Mouse (Mus musculus) adipocyte (in vitro differentiated cells): ENCODE results near the gene Dusp7.

Source experiments
- DNase-seq: peaks from one replicate; pipeline ENCODE4 v3.0.0-alpha.2; 2016; ENCODE audit warnings: low spot score

Dusp7 gene

DNA sequence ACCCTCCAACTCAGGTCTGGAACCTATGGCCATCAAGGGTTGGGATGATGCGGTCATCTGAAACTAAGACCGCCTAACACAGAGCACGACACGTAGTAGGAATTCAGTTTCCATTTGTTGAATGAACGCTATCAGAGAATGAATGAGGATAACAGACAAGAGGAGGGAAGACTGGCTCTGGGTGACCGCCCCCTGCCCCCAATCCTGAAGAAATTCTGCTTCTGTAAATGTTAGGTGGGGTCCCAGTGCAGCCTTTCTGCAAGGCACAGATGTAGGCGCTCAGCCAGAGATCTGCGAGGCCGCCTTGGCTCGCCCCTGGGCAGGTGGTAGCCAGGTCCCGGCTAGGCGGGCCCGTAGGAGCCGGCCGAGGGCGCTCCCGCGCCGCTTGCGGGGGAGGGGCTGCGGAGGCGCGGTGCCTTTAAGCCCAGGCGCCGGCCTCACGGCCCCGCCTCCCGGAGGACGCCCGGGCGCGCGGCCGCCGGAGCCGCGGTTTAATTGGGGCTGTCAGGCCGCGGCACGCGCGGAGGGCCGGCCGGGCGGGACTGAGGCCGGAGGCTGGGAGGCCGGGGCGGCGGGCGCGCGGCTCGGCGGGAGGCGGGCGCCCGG is at the start of gene Dusp7:
Gene Dusp7 (plus strand): TSS at position 521 of the 606 bp plus-strand sequence.
- DNase-seq: peak; percentile 69

DNA sequence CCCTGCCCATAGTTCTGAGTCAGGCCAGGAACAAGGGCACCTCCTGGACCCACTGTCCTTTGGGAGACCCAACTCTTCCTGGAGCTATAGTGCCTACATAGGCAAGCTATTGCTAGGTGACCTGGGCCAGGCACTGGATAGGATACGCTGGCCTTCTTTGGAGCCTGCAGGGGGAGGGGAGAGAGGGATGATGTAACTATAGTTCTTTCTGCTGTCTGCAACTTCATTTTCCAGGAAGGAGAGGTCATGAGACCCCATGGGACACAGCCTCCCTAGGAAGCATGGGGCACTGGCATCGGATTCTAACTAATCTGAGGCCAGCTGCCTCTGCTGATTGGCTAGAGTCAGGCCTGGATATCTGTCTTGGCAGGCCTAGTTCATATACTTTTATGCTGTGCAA is 49.3 kb upstream of the Dusp7 start:
- DNase-seq: peak; percentile 35

DNA sequence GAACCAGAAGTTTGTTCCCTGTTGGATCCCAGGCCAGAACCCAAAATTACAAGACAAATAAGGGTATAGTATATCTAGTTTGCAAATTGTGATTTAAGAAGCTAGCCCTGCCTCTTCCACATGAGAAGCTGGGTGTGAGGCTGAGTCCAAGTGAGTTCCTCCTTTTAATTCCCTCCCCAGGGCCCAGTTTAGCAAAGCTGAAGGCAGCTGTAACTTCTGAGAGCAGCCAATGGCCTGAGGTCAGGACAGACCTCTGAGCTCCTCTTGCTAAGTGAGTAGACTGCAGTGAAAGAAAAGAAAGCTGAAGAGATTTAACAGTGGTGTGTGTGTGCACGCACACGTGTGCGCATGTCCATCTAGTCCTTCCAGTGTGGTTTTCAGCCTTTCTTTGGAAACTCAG is 45.9 kb upstream of the Dusp7 start:
- no peak for DNase-seq

DNA sequence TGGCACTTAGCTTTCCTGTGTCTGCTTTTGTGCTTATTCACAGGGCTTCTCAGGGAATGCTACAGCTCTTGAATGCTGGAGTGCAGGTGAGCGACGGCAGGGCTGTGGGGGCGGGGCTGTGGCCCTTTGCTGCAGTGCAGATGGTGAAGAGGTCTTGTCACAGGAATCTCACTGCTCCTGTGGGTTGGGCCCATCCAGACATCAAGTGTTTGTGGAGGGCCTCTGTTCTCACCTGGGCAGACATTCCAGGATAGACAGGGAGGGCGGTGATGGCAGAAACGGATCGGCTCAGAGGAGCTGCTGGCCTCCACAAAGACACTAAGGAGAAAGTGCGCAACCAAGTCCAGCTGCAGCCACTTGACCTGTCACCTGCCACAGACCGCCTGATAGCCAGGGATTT is 42.2 kb upstream of the Dusp7 start:
- no peak for DNase-seq

DNA sequence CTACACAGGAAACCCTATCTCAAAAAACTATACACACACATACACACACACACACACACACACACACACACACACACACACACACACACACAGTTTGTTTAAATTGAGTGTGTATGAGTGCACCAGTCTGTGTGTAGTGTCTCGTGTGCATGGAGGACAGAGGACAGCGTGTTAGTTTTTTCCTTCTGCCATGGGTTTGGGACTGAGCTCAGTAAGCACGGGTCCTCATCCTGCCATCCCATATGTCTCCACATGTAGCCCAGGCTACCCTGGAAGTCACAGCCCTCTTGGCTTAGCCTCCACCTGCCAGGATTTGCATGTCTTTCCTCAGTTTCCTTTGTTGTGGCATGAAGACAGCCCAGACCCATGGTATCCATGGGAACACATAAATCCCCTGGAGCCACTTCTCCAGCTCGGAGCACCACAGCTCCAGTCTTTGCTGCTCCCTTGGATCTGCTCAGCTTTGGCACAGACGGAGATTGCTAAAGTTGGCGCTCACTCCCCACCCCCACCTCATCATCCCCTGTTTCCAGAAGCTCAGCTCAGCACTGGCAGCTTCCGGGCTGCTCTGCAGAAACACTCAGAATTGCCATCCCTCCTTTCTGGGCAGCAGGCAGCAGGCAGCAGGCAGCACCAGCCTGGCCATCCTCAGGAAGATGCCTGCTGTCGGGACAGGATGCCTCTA is 41.2 kb upstream of the Dusp7 start:
- no peak for DNase-seq

DNA sequence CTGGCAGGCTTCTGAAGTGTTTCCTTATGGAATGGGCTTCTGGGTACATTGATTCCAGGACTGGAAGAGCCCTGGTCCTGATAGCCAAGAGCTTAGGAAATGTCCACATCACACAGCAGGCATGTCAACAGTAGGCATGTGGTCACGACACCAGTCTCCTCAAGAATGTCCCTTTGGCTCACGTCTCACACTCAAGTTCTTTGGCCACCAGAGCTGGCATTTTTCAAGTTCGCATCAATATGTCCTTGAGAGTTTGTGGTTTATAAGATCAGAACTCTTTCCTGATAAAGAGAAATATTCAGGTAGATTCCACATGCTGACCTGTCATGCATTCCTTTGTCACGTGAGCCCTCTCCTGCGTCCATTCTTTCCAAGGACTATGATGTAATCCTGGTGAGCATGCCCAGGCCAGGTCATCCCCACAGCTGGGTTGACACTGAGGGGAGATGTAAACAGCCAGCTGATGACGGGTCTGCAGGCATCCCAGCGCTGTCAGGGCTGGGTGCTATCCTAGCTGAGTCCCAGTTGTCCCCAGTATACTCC is 40.3 kb upstream of the Dusp7 start:
- no peak for DNase-seq

DNA sequence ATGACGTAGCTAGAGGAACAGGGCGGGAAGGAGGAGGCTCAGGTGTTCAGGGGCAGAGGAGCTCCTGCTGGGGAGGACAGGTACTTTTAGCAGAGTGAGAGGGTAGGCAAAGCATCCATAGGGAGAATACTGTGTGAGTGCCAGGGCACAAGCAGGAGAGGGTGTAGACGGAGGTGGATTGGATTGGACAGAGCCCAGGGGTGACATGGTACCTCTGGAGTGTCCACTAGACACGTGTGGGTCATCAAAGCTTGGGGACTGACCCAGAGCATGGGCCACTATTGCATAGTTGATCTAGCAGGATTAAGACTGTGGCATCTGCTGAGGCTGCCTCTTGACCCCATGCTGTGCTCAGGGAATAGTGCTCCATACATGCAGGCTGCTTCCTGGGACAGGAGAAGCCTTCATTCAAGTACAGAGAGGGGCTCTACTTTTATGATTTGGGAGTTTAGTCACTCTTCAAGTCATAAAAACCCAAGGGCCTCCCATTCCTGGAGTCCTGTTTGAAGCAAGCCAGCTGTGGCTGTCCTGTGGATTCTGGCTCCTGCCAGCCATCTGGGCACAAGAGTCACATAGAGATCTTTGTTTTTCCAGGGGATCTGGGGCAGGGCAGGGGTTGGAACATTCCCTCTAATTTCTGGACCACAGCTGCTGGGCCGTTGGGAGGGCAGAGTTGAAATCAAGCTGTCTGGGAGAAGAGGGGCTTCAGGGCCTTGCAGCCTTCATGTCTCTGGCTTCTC is 39.5 kb upstream of the Dusp7 start:
- no peak for DNase-seq

DNA sequence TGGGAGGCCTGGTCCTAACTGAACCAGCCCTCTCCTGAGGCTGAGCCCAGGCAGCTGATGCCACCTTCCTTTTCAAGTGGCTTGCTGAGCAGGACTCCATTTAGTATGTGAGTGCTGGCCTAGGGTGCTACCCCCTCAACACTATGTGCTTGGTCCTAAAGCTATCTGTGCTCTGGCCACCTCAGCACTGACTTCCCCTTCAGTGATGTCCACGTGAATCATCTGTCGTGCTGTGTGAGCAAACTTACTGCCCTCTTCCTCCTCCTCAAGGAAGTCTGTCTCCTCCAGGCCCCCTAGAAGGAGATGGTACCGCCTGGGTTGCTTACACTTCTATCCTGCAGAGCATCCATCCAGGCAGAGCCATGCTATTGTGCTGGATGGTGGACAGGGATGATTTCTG is 35.7 kb upstream of the Dusp7 start:
- no peak for DNase-seq

DNA sequence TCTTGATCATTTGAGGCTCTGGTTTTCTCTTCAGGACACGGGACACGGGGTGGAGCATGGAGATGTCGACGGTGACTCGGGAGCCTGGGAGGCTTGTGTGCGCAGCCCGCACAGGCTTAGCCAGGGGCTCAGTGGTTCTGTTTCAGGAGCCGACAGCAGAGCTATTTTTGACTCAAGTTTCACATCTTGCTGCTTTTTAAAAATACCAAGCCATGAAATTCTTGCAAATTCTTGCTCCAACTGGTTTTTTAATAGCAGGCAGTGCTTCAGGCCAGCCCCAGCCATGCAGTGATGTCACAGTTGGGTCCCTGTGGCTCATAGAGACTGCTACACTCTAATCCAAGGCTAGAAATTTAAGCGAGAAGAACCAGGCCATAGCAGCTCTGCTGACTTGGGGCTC is 30.8 kb upstream of the Dusp7 start:
- no peak for DNase-seq

DNA sequence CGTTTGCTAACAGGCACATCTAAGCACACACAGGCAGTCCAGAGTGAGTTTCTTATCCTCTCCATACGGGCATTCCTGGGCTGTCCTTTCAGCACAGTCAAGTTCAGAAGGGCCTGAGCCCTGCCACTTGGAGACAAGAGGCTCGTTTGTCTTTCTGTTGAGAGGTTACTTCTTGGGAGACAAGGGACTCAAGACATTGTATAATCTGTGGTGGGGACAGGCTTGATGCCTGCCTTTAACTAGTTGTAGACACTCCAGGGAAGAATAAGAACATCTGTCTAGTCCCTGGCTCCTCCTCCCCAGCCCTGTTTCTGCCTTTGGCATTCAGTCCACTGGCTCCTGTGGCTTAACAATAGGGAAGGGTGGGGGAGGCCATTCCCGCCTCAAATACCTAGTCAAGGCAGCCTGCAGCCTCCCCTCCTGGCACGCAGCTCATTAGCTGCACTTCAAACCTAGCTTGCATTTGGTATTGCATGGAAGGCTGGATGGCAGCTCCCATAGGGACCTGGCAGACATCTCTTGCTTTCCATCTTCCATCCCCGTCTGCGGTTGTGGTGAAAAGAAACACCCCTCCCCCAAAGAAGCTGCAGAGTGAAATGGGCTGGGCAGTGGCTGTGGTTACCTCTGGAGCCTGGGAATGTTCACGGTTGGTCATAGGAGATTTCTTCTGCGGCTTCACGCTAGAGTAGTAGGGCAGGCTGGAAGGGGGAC is 29.8 kb upstream of the Dusp7 start:
- DNase-seq: no peak

DNA sequence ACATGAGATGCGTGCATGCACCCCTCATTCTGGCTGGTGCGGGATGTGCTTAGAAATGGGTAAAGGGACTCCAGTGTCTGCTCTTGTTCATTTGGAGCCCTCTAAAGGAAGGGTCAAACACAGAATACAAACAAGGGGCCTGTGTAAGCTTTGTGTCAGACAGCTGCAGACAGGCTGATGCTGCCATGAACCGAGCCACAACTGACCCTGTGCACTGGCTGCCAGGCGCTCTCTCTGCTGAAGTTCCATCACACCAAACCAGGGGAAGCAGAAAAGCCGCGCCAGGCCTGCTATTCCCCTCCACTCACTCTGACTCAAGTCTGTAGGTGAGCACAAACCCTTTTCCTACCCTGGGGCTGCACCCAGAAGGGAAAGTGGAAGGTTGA is 29.3 kb upstream of the Dusp7 start:
- DNase-seq: no peak

DNA sequence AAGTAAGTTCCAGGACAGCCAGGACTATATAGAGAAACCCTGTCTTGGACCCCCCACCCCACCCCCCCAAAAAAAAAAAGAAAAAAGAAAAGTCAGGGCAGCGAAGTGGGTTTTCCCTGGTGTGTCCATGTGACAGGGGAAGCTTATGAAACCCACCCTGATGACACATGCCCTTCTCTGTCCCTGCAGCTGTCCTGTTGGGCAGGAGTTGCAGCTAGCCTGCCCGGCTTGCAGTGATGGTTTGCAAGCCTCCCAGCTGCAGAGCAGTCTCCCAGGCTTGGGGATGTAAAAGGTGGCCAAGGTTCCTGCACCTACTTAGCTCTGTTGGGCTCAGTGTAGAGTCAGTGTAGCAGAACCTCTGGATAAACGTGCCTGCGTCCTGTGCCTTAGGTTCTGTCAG is 28.7 kb upstream of the Dusp7 start:
- no peak for DNase-seq

DNA sequence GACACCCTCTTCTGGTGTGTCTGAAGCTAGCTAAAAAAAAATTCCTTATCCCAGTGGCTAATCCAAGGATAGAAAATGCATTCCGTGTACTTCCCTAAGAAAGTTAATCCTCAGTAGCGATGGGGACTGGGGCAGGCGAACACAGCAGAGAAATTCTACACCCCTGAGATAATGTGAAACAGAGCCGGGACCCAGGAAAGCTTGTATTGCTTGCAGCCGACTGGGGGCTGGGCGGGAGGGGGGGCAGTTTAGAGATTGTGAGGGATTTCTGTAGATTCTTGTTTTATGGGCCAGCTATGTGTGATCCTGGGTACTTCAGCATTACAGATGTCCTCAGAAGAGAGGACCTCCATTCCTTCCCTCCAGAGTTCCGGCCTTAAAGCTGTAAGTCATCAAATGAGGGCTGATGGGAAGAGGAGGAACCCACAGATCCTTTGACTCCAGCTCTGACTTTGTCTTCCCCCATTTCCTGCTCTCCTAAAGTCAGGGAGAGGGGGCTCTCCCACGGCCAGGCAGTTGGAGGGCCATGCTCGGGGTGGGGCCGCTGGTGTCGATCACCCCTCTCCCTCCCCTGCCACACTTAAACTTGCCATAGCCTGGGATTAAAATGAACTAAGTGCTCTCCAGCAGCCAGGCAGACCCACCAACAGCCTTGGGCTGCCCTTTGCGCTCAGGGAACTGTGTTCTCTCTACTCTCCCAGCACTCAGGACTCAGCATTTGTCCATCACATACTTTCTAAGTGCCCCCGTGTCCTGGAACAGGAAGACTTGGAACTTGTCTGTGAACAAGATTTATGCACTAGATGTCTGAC is 27.7 kb upstream of the Dusp7 start:
- DNase-seq: no peak

DNA sequence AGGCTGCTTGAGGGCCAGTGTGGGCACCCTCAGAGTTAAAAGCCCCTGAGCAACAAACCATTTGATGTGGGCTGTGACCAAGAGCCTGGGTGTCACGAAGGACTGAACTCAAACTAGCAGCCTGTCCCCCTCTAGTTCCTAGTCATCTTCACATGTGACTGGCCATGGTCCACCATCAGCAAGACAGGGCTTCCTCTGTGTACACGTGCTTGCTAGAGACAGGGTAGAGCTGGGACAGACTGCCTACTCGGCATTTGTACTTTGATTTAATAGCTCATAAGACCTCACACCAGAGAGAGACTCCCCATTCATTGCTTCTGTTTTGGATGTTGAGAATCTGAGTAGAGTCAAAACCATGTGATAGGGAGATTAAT is 27.1 kb upstream of the Dusp7 start:
- DNase-seq: no peak

DNA sequence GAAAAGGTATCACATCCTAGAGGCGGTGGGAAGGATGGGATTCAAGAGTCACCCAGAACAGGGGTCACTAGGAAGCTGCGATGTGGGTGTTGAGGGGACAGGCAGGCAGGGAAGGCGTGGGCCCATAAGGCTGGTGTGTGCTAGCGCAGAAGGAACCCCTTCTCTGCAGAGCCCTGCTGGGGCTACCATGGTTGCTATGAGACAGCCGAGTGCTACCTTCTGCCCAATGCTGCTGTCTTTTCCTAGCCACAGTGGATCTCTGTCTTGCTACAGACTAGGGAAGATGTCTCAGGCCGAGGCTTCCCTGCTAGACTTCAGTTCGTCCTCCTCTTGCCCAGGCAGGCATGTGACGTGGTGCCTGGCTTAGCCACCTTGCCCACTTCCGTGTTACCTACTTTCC is 25.9 kb upstream of the Dusp7 start:
- DNase-seq: no peak

DNA sequence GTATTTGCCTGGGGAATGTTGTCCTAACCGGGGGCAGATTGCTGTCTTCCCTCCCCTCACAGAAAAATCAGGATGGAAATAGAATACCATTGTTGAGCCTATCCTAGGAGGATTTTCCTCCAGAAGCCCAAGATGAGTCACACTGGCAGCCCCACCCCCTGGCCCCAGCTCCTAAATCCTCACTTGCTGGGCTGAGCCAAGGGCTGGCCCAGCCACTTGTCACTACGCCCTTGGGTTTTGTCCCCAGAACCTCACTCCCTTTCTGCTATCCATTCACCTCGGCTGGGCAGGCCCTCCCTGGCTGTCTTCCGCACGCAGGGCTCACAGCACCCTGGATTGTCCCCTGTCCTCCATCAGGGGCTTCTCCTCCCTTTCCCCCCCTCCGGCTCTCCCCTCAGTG is 23.3 kb upstream of the Dusp7 start:
- peak; percentile 66 for DNase-seq

DNA sequence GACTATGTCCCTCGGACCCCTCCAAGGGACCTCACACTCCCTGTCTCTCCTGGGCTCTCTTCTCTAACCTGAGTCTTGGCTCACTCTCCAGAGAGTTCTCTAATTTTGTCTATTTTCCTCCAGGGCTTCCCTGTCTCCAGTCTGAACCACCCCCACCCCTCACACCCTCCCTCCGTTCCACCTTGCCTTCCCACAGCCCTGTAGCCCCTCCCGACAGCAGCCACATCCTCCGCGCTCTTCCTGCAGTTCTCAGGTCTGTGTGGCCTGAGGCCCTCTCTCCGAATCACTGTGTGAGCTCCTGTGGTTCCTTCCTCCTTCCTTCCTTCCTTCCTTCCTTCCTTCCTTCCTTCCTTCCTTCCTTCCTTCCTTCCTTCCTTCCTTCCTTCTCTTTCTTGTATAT is 22.8 kb upstream of the Dusp7 start:
- DNase-seq: no peak

DNA sequence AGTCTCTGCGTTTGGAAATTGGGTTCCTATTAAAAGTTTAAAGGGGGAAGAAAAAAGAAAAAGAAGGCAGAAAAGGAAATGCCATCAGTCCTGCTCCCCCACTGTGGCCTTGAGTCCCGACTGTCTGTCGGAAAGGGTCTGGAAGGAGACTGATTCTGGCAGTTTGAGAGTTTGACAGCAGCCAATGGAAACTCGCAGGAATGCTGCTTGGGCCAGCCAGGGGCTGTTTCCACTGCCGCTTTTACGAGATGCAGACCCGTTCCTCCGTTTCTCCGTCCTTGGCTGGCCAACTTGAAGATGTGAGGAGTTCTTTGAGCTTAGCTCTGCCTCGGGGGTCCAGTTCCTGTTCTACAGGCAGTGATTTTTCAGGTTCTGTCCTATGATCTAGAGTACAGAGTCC is 20.2 kb upstream of the Dusp7 start:
- no peak for DNase-seq

DNA sequence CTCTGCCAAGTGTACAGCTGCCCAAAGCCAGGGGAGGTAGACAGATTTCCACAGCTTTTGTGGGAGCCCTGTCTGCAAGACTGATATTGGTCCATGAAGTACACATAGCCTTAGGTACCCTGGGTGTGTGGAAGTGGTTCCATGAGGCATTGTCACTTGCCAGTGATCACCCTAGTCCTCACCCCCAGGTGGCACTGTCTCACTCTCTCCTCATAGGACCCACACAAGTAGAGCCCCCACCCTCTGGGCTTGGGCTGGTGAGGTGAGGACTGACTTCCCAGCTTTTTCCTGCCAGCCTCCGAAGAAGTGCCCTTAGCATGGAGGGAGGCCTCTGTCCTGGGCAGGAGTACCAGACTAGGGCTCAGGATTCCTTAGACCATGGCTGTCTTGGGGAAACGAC is 19.4 kb upstream of the Dusp7 start:
- no peak for DNase-seq

DNA sequence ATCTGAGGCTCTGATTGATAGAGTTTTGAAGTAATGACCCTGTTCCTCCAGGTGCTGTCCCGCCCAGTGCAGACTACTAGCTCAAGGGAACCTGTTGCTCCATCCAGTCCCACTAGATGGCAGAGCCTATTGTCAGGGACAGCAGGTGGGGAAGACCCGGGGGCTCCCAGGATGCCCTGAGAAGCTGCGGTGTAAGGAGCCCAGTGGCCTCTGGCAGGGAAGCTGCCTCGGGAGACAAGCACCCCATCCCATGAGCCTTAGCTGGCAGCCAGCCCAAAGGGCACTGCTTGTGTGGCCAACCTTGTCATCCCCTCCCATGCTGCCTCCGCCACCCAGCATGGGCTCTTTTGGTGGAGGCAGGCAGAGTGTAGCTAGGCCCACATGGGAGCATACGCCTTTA is 17.3 kb upstream of the Dusp7 start:
- DNase-seq: no peak

DNA sequence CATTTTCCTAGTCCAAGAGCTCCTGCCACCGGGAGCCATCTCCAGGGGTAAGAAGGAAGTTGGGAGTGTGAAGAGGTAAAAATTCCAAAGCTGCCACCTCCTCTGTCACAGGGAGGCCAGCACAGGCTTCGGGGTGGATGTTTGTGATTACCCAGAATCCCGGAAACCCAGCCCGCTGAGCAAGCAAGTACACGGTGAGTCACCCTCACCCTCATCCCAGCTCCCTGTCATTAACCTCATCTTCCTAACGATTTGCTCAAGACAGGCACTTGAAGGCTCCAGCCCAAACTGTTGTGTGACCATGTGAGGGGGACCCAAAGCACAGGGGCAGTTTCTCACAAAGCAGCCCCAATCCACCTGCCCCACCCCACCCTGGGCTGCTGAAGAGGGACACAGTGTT is 14.7 kb upstream of the Dusp7 start:
- DNase-seq: no peak

DNA sequence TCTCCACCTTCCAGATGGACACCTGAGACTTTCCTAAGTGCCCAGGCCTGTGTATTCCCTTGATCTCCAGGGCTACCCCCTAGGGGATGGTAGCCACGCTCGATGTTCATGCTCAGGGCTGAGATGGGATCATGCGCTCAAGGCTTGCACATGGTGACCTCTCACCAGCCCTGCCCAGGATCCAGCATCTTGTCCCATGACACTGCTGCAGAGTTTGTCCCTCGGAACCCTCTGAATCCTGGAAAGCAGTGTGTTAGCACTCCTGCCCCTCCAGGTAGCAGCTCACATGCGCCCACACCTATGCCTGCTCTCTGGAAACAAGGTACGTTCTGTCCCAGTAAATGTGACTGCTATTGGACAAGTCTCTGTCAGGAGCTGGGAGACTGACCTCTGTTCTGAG is 13.6 kb upstream of the Dusp7 start:
- no peak for DNase-seq
